Mouse (Mus musculus) spleen, adult 12 weeks (tissue): ENCODE measurements around the gene Emc4.

Source experiments
- DNase-seq: peaks from one replicate; pipeline ENCODE4 v3.0.0; 2022; ENCODE audit warnings: low spot score

Emc4 gene

DNA sequence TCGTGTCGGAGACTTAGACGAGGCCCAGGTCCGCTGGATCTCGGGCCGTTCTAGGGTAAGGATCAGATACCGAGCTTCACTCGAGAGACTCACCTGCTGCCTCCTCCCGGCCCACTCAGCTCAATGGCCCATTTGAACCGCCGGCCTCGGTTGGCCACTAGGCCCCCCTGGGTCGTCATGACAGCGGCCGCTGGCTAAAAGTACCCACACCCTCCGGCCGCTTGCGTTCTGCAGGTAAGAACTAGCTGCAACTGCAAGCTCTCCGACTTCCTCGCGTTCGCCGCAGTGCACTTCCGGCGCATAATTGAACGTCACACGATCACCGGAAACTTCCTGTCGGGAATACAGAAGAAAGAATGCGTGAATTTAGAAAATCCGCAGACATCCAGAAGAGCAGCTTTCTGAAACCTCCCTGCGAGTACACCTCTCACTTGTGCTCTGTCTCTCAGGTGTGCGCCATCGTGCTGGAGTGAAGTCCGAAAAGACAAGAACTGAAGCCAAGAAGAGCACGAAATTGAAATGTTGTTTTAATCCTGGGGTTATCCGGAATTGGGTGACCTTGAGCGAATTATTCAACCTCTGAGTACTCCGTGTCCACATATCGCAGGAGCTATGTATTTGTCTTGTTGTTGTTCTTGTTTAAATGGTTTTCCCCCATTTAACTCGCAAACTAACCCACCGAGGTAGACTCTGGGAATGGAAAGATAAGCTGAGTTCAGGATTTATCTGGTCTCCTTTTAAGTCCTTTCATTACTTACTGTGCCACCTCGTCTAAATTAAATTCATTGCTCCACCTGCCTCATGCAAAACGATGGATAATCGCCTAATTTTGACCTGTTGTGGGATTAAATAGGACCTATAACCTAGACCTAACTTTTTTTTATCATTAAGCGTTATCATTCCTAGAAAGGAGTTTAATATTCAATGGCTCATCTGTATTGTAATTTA lies at the start of gene Emc4:
Gene Emc4 (minus strand): TSS at position 302 of the 948 bp plus-strand sequence.
- peak; percentile 80 for DNase-seq

DNA sequence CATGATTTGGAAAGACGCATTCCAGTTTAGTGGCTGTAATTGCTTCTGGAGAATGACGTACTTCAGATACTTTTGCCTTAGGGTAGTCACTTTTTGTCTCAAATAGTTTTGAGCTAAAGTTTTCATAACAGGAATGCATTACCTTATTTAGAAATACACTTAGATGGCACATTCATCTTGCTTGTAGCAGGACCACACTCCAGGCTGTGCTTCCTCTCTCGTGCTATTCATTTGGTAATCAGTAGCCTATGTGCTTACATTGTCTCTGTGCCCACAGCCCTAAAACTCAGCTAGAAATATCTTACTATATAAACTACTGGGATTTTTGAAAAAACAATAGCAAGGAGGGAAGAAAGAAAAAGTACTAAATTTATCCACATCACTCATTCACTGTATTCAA lies 39.2 kb upstream of the Emc4 start:
- DNase-seq: no peak

- DNase-seq: no peak
These were observed 28.8 kb upstream of the Emc4 start for GRCm38 (mm10) chr2:112396649-112397048.

GRCm38 (mm10) chr2:112393958-112394357 lies 26.1 kb upstream of the Emc4 start:
- DNase-seq: no peak

DNA sequence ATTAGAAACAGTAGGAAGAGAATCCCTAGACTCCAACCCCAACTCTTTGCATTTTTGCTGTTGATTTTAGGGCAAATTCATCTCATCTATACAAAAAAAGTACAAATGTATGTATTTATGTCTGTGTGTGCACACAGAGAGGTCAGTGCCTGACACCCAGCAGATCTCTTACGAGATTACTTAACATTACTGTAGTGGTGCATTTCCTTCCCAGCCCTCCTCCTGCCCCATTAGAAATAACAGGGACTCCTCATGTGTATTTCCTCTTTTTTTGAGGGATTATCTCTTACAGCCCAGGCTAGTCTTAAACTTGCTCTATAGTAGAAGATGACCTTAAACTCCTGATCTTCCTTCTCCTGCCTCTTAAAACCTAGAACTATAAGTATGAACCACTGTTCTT lies 24.9 kb upstream of the Emc4 start:
- DNase-seq: no peak

DNA sequence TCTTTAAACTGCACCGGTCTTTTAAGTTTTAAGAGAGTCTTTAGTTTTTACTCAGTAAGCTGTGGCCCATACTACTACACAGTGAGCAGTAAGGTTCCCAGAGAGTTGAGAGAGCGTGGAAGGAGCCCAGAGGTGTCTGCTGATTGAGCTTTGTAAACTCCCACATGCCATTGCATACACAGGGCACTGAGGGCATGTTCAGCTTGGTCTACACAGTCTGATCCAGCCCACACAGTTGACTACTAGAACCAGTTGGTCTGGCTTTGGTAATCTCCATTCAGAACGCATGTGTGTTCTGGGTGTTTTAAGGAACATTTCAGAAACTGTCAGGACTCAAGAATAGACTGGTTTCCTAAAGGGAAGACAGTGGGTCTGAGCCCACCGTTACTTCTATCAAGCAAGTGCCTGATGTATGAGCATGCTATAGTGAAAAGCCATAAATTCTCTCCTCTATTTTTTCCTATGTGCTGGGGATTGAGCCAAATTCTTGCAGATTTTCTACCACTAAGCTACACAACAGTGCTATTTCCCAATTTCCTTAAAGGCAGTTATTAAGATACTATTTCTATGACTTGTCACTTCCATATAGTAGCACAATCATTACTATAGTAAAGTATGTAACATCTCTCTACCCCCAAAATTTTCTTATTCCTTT lies 23.6 kb upstream of the Emc4 start:
- DNase-seq: no peak

DNA sequence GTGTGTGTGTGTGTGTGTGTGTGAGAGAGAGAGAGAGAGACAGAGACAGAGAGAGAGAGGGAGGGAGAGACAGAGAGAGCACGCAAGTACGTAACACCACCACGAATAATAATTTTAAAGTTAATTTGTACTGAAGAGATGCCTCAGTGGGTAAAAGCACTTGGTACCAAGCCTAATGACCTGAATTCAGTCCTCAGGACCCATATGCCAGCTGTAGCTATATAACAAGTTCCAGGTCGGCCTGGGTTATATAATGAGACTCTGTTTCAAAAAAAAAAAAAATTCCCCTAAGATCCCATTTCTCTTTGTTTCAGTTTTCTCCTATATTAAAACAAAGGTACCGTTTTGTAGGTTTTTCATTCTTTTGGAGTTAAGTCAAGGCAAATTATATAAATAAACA lies 23.0 kb upstream of the Emc4 start:
- DNase-seq: no peak

- no peak for DNase-seq
These were observed 13.4 kb upstream of the Emc4 start for GRCm38 (mm10) chr2:112381219-112381618.

DNA sequence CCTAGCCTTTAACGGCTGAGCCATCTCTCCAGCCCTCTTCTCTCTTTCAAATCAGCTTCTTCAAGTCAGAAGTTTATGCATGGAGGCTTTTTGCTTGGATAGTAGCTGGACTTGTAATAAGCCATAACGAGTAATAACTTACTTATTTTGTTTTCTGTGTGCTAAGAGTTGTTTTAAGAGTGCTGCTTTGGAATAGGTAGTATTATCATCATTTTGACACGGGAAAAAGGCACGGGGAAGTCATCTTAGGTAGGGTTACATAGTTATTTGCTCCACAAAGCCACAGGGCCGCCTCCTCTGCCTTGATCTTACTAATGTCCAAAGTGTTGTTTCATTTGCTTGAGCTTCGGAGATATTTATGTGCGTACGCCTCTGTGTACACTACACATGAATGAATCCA lies 12.3 kb upstream of the Emc4 start:
- no peak for DNase-seq

GRCm38 (mm10) chr2:112378973-112379898 lies 11.4 kb upstream of the Emc4 start, which contains the start of gene Katnbl1:
Katnbl1 (plus strand) TSS chr2:112379211.
- peak; percentile 92 for DNase-seq

GRCm38 (mm10) chr2:112374610-112375009 lies 6.8 kb upstream of the Emc4 start:
- DNase-seq: no peak

GRCm38 (mm10) chr2:112373141-112373540 lies 5.3 kb upstream of the Emc4 start:
- DNase-seq: no peak

DNA sequence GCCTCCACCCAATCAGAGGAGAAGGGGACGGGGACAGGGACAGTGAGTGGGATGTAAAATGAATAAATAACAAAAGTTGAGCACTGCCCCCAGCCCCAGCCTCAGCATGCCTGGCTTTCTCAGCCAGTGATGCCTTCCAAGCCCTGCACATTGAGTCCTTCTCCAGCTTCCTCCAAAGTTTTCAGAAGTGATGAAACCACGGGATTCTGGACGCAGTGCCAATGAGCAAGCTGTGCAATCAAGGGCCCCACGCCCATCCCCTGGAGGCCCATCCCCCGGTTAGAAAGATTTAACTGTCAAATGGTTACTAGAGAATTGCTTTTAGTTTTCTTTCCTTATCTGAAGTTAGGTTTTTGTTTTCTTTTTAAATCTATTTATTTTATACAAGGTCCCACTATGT lies 2.1 kb upstream of the Emc4 start:
- no peak for DNase-seq

DNA sequence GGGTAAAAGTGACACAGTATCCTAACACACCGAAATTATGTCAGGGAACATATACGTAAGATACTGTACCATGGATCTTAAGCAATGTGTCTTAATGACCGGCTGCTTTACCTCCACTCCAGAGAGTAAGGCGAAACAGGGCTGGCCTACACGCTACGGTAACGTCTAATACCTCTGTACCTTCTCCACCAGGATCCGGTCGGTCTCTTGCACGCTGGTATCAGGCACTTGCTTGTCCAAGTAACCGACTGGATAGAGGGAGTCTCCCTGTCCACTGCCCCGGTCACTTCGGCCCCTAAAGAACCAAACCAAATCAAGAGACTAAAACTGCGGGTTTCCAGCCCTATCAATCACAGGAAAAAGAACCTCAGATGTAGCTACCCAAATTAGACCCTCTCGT lies 605 bp downstream of the Emc4 start:
- no peak for DNase-seq

DNA sequence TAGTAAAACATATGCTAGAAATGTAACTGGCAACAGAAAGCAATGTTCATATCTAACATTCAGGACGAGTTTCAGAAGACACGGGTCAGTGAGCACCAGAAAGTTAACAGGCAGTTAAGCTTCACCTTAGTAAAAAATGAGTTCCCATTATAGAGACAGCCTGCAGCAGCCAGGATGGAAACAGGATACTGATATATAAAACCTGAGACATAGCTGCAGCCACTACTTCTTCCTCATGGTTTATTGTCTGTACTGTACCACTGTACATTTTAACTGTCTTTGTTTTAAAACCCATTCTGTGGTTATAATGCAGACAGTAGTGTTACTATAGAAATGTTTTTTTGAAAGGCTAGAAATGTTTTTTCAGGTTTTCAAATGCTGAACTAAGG lies 7.1 kb downstream of the Emc4 start:
- no peak for DNase-seq

DNA sequence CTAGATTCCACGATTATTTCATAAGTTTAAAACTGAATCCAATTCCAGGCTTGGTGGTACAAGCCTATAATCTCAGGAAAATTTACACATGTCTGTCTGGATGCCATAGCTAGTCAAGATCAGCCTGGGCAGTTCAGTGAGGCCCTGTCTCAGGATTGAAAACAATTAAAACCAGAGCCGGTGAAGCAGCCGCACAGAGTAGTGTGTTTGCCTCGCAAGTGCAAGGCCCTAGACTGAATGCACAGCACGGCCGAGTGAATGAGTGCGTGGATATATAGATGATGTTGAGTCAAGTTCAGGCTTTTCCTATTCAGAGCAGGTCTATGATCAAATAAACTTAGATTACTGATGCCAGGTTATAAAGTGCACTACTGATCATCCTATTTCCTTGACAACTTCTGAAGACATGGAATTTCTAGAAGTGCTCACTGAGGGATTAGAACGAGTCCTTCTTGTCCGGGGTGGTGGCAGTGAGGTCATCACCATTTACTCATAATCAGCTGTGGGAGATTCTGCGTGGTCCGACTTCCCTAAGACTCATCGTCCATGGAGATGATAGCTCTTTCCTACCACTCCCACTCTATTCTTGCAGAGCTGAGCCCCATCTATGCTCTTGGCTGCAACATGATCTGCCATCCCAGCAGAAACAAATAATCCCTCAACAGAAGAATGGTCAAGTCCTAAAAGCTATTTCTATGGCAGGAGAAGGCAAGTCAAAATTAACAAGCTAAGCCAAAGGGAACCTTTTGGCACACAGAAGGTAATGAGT lies 7.6 kb downstream of the Emc4 start:
- DNase-seq: no peak

DNA sequence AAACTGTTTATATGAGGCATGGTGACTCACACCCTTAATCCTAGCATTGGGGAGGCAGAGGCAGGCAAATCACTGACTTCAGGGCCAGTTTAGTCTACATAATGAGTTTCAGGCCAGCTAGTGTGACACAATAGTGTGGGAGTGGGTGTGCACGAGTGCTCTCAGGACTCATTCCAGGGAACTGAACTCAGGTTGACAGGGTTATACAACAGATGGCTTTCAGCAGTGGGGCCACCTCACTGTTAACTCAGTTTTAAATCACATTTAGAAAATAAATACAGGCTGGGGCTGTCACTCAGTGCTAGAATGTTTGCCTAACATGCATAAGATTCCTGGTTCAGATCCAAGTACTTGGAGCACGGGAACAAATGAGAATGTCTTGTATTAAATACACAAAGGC lies 8.2 kb downstream of the Emc4 start:
- no peak for DNase-seq

GRCm38 (mm10) chr2:112353685-112354455 lies 14.0 kb downstream of the Emc4 start:
- DNase-seq: no peak

- DNase-seq: no peak
These were observed 19.6 kb downstream of the Emc4 start for GRCm38 (mm10) chr2:112348246-112348645.

- DNase-seq: no peak
These were observed 26.7 kb downstream of the Emc4 start for GRCm38 (mm10) chr2:112341117-112341516.

GRCm38 (mm10) chr2:112339736-112340135 lies 28.1 kb downstream of the Emc4 start:
- DNase-seq: no peak
